Mouse (Mus musculus) midbrain, embryonic 16.5 days (tissue): Measurements from ENCODE around the gene Defb3. TPM values are rescaled to one million over a fixed set of nuclear protein-coding genes. Genes with fewer than 3 reads are reported as not detected.
"Not testable (repeated sequence)": the region's sequence is repeated elsewhere in the genome, so short reads cannot be mapped to it uniquely, and the experiment has no call there.

Source experiments
- ATAC-seq: fragments of 200-750 bp; cut with Nextera tagmentation; 2 replicates; pipeline ENCODE4 v1.8.0; 2017; ENCODE audit warnings: moderate TSS enrichment
- H3K27ac ChIP-seq: fragments of 300-500 bp; sonication (generic); 2 replicates; pipeline ENCODE4 v1.5.1; 2014; ENCODE audit warnings: mild to moderate bottlenecking, low read length, mixed read lengths
- H3K27me3 ChIP-seq: fragments of 300-500 bp; sonication (generic); 2 replicates; pipeline ENCODE4 v1.6.1; 2014; ENCODE audit warnings: low read depth, low read length, mixed read lengths; ENCODE audit not compliant: control insufficient read depth, insufficient read depth
- H3K36me3 ChIP-seq: fragments of 300-500 bp; sonication (generic); 2 replicates; pipeline ENCODE4 v1.6.1; 2014; ENCODE audit warnings: mild to moderate bottlenecking, low read length, moderate library complexity, mixed read lengths; ENCODE audit not compliant: control insufficient read depth, insufficient read depth
- H3K4me1 ChIP-seq: fragments of 300-500 bp; sonication (generic); 2 replicates; pipeline ENCODE4 v1.6.1; 2014; ENCODE audit warnings: mild to moderate bottlenecking, low read length, mixed read lengths; ENCODE audit not compliant: control insufficient read depth, insufficient read depth
- H3K4me2 ChIP-seq: fragments of 300-500 bp; sonication (generic); 2 replicates; pipeline ENCODE4 v1.6.1; 2014; ENCODE audit warnings: mild to moderate bottlenecking, low read length, mixed read lengths
- H3K4me3 ChIP-seq: fragments of 300-500 bp; sonication (generic); 2 replicates; pipeline ENCODE4 v1.5.1; 2014; ENCODE audit warnings: low read depth, mild to moderate bottlenecking, low read length, moderate library complexity, mixed read lengths
- H3K9ac ChIP-seq: fragments of 300-500 bp; sonication (generic); 2 replicates; pipeline ENCODE4 v1.6.1; 2014; ENCODE audit warnings: low read depth, low read length, mixed read lengths
- H3K9me3 ChIP-seq: fragments of 300-500 bp; sonication (generic); replicated peaks from 2 replicates; pipeline ENCODE4 v1.6.1; 2014; ENCODE audit warnings: mild to moderate bottlenecking, low read length, mixed read lengths; ENCODE audit not compliant: control insufficient read depth, poor library complexity, severe bottlenecking
- WGBS: fragments of 180-500 bp; shearing (Covaris S2); extraction: QIAGEN DNeasy Blood & Tissue Kit; methylation state at CpG from one replicate; pipeline ENCODE4 v1.1.7; 2014; 5-methylcytosine and 5-hydroxymethylcytosine counted together
- polyA plus RNA-seq: library from polyadenylated mRNA; unstranded; fragments of >200 nt; fragmentation: Nextera tagmentation; extraction: Ambion mirVana; gene quantifications from 2 replicates; pipeline ENCODE4 v1.2.1, GENCODE M21; 2015

Gene Defb3
- not detected in 2 replicates for polyA plus RNA-seq

GRCm38 (mm10) chr8:19293060-19293459, at the start of gene Defb3:
Defb3 (plus strand) TSS chr8:19293360.
- not testable (repeated sequence) for H3K9ac ChIP-seq, H3K27ac ChIP-seq, H3K4me1 ChIP-seq, H3K9me3 ChIP-seq, H3K27me3 ChIP-seq, H3K36me3 ChIP-seq, ATAC-seq, H3K4me2 ChIP-seq, H3K4me3 ChIP-seq
- WGBS: 53% methylated on average over 2 of the region's 2 CpGs

- Histone ChIP-seq H3K36me3 (no peaks in the 10 kb centered on the region), H3K27me3 (no peaks in the 10 kb centered on the region), H3K9me3 (no peaks in the 10 kb centered on the region; the same call in 1 of the 2 replicates), H3K4me3 (no peak within 1 kb of the TSS), H3K4me2 (no peak within 1 kb of the TSS), H3K27ac (no peak within 1 kb of the TSS), H3K4me1 (no peaks in the 10 kb centered on the region), H3K9ac (no peak within 1 kb of the TSS)
- WGBS: 94% methylated on average over 5 of the region's 5 CpGs
- no peak for ATAC-seq
Observed at GRCm38 (mm10) chr8:19247280-19247679, 45.9 kb upstream of the Defb3 start, which contains the start of gene Defb5. Defb5 (plus strand) TSS chr8:19247580.

- no peaks in the 10 kb centered on the region for H3K27me3 ChIP-seq
- H3K9ac ChIP-seq: no peak overlapping the region
- no peak overlapping the region for H3K4me2 ChIP-seq
- H3K27ac ChIP-seq: no peak overlapping the region
- H3K36me3 ChIP-seq: no peaks in the 10 kb centered on the region
- H3K4me3 ChIP-seq: no peak overlapping the region
- 0 out of 2 replicates have a peak, but pooled peaks cover 2% of the 10 kb centered on the region for H3K9me3 ChIP-seq
- H3K4me1 ChIP-seq: no peaks in the 10 kb centered on the region
- ATAC-seq: no peak
Observed at GRCm38 (mm10) chr8:19258136-19258535, 35.0 kb upstream of the Defb3 start.

GRCm38 (mm10) chr8:19259667-19260066, 33.5 kb upstream of the Defb3 start:
- WGBS: 62% methylated on average over 3 of the region's 3 CpGs
- H3K9ac ChIP-seq: no peak overlapping the region
- no peaks in the 10 kb centered on the region for H3K9me3 ChIP-seq
- H3K4me3 ChIP-seq: no peak overlapping the region
- no peaks in the 10 kb centered on the region for H3K36me3 ChIP-seq
- H3K4me2 ChIP-seq: no peak overlapping the region
- ATAC-seq: no peak
- H3K4me1 ChIP-seq: no peaks in the 10 kb centered on the region
- H3K27me3 ChIP-seq: no peaks in the 10 kb centered on the region
- no peak overlapping the region for H3K27ac ChIP-seq

- ATAC-seq, H3K27me3 ChIP-seq, H3K27ac ChIP-seq, H3K9ac ChIP-seq, H3K4me3 ChIP-seq, H3K9me3 ChIP-seq, H3K4me2 ChIP-seq, H3K36me3 ChIP-seq, H3K4me1 ChIP-seq: not testable (repeated sequence)
- 58% methylated on average over 3 of the region's 3 CpGs for WGBS
Observed at GRCm38 (mm10) chr8:19298361-19298760, 5.2 kb downstream of the Defb3 start.

GRCm38 (mm10) chr8:19331836-19332235, 38.7 kb downstream of the Defb3 start:
- Histone ChIP-seq H3K9me3 (no peaks in the 10 kb centered on the region; the same call in 1 of the 2 replicates), H3K27me3 (no peaks in the 10 kb centered on the region), H3K36me3 (no peaks in the 10 kb centered on the region), H3K4me1 (no peaks in the 10 kb centered on the region), H3K4me3 (no peak overlapping the region), H3K9ac (no peak overlapping the region), H3K27ac (no peak overlapping the region), H3K4me2 (no peak overlapping the region)
- WGBS: 7% methylated on average over 3 of the region's 3 CpGs
- no peak for ATAC-seq

Other genes with a start within 250 kb of the Defb3 start
- not detected in 2 replicates for gene Defb39, start 228.6 kb upstream of the Defb3 start, polyA plus RNA-seq
- not detected in 2 replicates for gene Defb12, start 178.5 kb upstream of the Defb3 start, polyA plus RNA-seq
- gene Defb34, start 169.6 kb upstream of the Defb3 start, polyA plus RNA-seq: not detected in 2 replicates
- gene Gm45826, start 152.6 kb upstream of the Defb3 start, polyA plus RNA-seq: not detected in 2 replicates
- gene Defb14, start 99.0 kb upstream of the Defb3 start, polyA plus RNA-seq: not detected in 2 replicates
- gene Defb4, start 94.7 kb upstream of the Defb3 start, polyA plus RNA-seq: not detected in 2 replicates
- not detected in 2 replicates for gene Defb6, start 67.9 kb upstream of the Defb3 start, polyA plus RNA-seq
- not detected in 2 replicates for gene Defb46, start 53.4 kb upstream of the Defb3 start, polyA plus RNA-seq
- gene Defb5, start 45.8 kb upstream of the Defb3 start, polyA plus RNA-seq: not detected in 2 replicates
- gene Defb8, start 154.2 kb downstream of the Defb3 start, polyA plus RNA-seq: not detected in 2 replicates
- gene Defb7, start 201.7 kb downstream of the Defb3 start, polyA plus RNA-seq: not detected in 2 replicates